Mouse (Mus musculus): Measurements from ENCODE around the gene Kcnj1.

Kcnj1 gene

GRCm38 (mm10) chr9:32372202-32372601 is at the start of gene Kcnj1:
TSS of gene Kcnj1 (plus strand) at chr9:32372493.
- DNase-seq (ENCODE audit: low spot score): no peak

DNA sequence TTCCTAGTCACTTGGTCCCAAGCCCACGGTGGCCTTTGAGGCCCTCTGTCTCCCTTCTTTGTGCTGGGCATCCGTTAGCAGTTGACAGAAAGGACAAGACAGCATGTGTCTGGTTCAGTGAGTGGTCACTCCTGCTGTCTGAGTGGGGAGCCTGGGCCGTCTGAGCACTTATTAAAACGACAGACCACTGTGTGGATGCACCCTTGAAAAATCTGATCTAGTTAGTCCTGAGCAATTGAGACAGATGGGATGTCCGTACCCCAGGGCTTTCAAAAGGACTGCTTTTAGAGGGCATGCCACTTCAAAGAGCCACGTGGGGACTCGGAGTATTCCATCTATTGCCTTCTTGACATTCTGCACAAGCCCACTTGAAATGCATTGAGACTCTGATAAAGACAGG is 48.7 kb upstream of the Kcnj1 start:
- DNase-seq (ENCODE audit: low spot score): no peak

- DNase-seq (ENCODE audit: low spot score): no peak
These were observed 43.5 kb upstream of the Kcnj1 start for GRCm38 (mm10) chr9:32328777-32329176.

- DNase-seq (ENCODE audit: low spot score): no peak
These were observed 41.1 kb upstream of the Kcnj1 start for GRCm38 (mm10) chr9:32331162-32331561.

- no peak for DNase-seq (ENCODE audit: low spot score)
These were observed 36.7 kb upstream of the Kcnj1 start for GRCm38 (mm10) chr9:32335389-32336150.

DNA sequence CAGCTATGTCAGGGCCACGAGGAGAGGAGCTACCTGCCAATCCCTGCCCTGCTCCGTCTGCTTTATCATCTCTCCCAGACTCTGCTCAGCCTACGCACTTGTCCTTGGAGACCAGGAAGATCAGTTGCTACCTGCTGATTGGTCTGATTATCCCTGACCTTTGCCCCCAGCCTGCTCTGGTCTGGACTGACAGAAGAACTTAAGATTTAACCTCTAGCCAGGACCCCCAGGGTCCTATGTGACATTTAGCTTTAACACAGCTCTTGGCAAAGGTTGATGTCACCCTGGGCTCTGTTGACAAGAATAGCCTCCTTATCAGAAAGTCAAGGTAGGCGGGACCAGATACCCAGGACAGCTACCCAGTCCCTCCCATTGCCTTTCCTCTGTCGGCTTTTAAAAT is 31.5 kb upstream of the Kcnj1 start:
- no peak for DNase-seq (ENCODE audit: low spot score)

DNA sequence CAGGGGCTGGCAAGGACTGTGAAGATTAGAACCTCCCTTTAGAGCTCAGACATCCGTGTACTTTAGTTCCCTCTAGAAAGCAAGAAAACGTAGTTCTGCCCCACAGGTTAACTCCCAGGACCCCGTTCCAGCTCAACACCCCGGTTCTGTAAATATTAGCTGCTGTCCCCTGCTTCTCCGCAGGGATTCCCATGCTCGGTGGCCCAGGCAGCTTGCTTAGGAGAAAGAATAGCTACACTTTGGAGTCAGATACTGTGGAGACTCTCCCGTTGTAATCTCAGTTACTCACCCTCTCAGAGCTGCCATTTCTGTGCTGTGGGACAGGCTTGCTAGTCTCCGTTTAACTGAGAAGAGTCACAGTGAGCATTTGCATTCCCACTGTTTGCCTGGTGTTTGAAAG is 29.4 kb upstream of the Kcnj1 start:
- DNase-seq (ENCODE audit: low spot score): no peak

GRCm38 (mm10) chr9:32344051-32344450 is 28.2 kb upstream of the Kcnj1 start, which contains the start of gene Kcnj5:
TSS of gene Kcnj5 (minus strand) at chr9:32344350.
- no peak for DNase-seq (ENCODE audit: low spot score)

GRCm38 (mm10) chr9:32344489-32344888 is 27.8 kb upstream of the Kcnj1 start:
- no peak for DNase-seq (ENCODE audit: low spot score)

GRCm38 (mm10) chr9:32348096-32348495 is 24.2 kb upstream of the Kcnj1 start:
- no peak for DNase-seq (ENCODE audit: low spot score)

DNA sequence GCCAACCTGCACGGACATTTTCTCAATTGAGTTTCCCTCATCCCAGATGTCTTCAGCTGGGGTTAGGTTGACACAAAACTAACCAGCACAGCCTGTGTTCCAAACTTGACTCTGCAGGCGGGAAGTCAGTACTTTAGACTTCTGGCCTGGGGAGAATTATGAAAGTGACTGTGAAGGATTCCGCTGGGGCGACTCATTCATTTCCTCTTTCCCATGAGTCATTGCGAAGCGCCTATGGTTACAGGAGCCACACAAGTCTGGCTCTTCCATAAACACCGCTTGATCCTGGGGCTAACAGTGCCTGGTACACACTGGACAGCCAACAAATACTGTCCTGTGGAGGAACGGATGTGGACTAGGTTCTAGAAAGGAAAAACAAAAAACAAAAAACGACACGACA is 22.9 kb upstream of the Kcnj1 start:
- no peak for DNase-seq (ENCODE audit: low spot score)

DNA sequence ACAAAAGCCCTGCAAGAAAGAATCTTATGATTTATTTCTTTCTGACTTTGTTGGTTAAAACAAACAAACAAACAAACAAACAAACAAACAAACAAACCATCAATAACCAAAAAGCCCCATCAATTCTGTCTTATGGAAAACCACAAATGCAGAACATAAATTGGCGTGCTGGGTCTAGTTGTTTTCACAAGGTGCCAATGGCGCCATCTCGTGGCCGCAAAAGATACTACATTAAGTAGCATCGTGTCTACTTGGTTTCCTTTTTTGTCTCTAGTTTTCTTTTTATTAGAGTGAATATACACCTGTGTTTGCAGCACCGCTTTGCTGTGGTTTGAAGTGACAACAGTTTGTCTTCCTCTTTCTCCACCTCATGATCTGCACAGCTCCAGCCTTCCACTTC is 22.0 kb upstream of the Kcnj1 start:
- peak; percentile 51 for DNase-seq (ENCODE audit: low spot score)

DNA sequence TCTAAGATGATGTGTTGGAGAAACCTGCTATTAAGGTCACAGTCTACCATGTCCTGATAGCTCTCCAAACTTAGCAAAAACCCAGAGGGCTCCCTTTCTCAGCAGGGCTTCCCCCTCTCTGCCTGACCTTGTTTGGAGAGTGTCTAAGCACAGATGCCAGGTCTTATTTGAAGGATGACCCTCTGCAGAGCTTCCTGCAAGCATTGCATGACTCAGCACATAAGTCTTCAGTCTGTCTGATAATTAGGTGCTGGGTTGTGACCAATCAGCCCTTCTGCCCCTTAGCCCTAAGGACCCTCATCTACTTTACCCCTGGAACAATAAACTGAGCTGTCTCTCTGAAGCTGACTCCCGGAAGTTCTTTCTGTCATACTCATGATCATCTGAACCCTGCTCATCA is 11.5 kb upstream of the Kcnj1 start:
- DNase-seq (ENCODE audit: low spot score): no peak

GRCm38 (mm10) chr9:32368812-32369211 is 3.5 kb upstream of the Kcnj1 start:
- DNase-seq (ENCODE audit: low spot score): no peak

DNA sequence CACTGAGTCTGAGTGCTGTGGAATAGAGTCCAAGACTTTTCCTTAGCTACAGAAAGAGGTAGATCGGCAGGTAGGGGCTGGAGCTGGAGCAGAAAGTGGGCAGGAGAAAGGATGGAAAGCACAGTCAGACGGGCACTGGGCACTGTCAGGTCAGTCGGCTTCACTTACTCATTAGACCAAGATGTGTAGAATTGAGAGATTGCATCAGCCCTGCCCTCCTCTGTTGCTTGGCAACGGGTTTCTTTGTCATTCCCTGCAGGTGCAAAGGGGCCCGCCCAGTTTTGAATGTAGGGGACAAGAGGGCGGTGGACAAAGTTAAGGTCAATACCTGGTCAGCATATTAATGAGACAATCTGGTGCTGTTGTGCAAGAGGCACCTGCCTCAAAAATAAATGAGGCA is 2.9 kb upstream of the Kcnj1 start:
- DNase-seq (ENCODE audit: low spot score): no peak

GRCm38 (mm10) chr9:32373656-32374055 is 1.4 kb downstream of the Kcnj1 start:
- DNase-seq (ENCODE audit: low spot score): no peak

DNA sequence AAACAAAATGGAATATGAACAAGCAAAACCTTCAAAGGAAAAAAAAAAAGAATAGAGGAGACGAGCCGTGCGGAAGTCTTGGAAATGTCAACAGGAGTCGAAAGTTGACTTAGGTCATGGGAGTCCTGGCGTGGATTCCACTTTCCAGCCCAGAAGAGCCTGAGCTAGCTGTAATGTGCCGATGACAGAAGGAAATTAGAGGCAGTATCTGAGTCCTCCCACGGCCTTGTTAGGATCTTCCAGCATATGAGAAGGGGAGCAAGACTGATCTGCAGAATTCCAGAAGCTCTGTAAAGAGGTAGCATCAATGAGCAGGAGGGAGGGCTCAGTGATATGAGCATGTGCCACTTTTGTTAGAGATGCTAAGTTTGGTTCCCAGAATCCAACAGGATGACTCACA is 3.7 kb downstream of the Kcnj1 start:
- no peak for DNase-seq (ENCODE audit: low spot score)

- DNase-seq (ENCODE audit: low spot score): no peak
These were observed 4.7 kb downstream of the Kcnj1 start for GRCm38 (mm10) chr9:32376863-32377590.

- no peak for DNase-seq (ENCODE audit: low spot score)
These were observed 12.6 kb downstream of the Kcnj1 start for GRCm38 (mm10) chr9:32384906-32385305.

DNA sequence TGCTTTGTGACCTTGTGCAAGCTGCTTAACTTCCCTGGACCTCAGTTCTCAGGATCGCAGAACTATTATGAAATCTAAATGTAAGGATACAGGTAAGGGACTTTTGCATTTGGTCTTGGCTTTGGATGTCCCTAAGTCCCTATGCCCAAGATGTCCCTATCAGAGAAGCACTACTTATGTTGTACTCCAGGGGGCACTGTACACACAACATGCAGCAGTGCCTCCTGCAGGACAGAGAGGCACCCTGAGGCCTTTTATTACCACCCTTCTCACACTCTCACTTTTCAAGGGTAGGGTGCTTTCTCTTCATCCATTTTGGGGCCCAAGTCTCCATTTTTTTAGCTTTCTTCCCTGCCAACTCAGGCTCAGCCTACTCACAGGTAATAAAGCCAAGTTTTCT is 15.8 kb downstream of the Kcnj1 start:
- DNase-seq (ENCODE audit: low spot score): no peak

DNA sequence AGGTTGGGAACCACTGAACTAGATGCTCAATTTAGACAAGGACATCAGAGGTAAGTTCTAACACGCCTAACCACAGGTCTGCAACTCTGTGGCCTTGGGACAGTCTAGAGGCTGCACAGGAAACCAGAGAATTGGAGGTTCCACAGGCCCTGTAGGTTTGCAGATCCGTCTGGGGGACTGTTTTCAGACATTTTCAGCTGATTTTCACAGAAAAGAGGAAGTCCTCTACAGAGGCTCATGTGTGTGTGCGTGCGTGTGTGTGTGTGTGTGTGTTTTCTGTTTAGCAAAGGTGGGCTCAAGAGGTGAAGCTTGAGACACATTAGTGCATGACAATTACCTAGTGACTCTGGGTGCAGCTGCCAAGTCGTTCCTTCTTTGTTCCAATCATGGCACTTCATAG is 18.8 kb downstream of the Kcnj1 start:
- no peak for DNase-seq (ENCODE audit: low spot score)

GRCm38 (mm10) chr9:32391701-32392100 is 19.4 kb downstream of the Kcnj1 start:
- no peak for DNase-seq (ENCODE audit: low spot score)

DNA sequence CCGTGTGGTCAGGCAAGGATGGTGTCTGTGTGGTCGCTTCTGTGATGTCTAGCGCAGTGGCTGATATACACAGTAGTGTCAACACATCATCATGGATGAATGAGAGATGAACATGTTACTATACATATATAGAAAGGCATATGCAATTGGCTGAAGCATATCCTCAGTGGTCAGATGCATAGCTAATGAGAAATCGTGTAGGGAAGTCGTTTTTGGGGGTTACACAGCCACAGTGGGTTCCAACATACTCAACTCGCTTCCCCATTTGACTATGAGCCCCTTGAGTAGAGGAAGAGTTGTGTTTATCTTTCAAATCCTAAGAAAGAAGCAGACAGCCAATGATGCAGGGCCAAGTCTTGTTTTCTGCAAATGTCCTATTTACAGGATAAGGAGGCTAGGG is 20.4 kb downstream of the Kcnj1 start:
- DNase-seq (ENCODE audit: low spot score): no peak

DNA sequence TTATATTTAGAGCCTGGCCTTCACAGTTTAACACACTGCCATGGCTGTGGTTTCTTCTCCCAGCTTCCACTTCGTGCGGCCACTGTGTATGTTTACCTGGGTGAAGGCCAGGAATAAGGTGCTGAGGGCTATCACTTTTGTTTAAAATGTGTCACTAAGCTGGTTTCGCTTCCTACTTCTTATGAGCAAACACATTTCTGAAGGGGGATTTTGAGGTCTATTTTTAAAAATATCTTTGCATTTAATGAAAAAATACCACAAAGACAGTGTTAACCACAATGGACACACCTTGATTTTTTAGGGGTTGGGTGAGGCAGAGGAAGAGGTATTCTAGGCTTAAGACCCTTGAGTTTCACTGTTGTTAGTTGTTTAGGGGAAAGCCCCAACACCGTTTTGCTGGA is 22.5 kb downstream of the Kcnj1 start:
- no peak for DNase-seq (ENCODE audit: low spot score)

All from urinary bladder, postnatal 10 days (tissue).